Mouse (Mus musculus) urinary bladder, adult 2 months (tissue): ENCODE measurements around the gene Cfap100. TPM values are rescaled to one million over a fixed set of nuclear protein-coding genes. Genes with fewer than 3 reads are reported as not detected.

ENCODE experiments used
- DNase-seq: peaks from one replicate; pipeline ENCODE4 v3.0.0; 2022; ENCODE audit warnings: low spot score
- polyA plus RNA-seq: library from polyadenylated mRNA; depleted of rRNA; stranded (reverse); fragments of >200 nt; gene quantifications from 2 replicates; pipeline ENCODE4 v1.2.3, GENCODE M21; 2012; rRNA removed

Cfap100 gene
- polyA plus RNA-seq, 1 experiment: 2.2 TPM

DNA sequence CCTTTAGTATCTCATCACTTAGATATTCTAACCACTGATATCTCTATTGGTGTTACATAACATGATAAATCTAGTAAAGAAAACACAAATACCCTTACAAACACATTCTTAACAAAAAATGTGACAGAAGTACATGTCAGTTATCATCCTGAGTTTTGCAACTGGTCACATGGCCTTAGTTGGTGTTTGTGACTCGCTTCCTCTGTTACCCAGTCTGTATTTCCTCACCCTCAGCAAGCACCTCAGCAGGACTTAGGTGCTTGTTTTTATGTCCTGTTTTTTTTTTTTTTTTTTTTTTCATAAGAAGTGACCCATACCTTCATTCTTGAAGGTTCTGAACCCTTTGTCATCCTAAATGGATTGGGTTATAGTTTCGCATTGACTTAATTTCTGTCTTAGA is 50.9 kb downstream of the Cfap100 start:
- DNase-seq: no peak

DNA sequence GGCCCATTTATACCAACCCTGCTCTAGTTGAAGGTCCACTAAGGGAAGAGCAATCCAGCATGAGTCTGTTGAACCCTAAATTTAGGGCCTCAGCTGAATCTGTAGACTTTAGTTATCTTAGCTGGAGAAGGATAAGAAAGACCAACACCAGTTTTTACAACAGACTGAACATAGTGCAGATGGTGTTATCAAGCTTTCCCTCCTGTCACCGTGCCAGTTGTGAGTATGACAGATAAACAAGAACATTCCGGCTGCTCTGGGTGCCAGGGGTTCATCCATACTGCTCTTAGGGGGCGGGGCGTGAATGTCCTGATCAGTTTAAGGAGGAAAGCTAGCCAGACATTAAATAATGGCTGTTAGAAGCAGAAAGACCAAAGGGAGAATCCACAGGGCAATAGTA is 54.0 kb downstream of the Cfap100 start:
- DNase-seq: no peak

DNA sequence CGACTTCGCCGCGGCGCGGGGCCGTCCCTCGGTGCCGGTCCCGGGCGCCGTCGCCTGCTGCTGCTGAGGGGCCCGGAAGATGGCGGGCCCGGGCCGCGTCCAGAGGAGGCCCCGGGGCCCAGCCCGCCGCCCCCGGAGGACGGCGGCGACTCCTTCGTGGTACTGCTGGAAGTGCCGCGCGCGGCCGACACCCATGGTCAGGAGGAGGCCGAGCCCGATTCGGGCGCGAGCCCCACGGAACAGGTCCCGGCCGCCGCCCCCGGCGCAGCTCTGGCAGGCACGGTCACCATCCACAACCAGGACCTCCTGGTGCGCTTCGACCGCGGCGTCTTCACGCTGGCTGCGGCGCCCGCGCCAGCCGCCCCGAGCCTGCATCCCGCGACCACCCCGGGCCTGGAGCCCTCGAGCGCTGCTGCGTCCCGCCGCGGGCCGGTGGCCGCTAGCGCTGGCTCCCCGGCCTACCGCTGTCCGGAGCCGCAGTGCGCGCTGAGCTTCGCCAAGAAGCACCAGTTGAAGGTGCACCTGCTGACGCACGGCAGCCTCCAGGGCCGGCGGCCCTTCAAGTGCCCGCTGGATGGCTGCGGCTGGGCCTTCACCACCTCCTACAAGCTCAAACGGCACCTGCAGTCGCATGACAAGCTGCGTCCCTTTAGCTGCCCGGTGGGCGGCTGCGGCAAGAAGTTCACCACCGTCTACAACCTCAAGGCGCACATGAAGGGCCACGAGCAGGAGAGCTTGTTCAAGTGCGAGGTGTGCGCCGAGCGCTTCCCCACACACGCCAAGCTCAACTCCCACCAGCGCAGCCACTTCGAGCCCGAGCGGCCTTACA is 58.7 kb downstream of the Cfap100 start:
- peak; percentile 35 for DNase-seq

DNA sequence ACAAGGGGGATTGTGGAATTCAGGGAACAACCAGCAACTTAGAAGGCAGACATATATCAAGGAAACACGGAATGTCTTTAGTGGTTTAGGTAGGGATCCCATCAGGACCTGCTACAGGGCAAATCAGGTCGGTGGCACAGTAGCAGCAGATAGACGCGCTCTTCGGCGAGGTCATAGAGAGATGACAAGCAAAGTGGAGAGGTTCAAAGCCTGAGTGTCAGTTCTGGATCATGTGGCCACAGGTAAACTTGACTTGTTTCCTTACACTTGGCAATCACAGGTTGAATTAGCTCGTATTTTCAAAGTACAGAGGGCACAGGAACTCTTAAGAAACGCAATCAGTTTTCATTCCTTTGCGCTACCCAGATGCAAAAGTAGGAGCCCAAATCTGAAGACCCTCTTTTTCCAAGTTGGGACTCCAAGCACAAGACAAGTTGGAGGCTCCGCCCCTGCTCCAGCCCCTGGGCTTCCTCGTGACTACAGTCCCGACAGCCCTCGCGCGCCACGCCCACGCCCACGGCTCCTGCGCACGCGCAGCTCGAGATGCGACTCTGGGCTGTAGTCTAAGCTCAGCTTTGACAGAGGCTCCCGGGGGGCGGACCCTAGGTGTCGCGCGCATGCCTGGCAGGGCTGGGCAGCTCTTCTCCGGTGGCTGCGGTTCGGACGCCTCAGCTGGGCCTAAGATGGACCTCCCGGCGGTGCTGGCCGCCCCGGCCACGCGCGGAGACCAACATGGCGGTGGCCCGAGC is 59.4 kb downstream of the Cfap100 start, which contains the start of gene Zxdc:
Zxdc (plus strand) TSS at position 517 of the 749 bp plus-strand sequence.
- DNase-seq: peak; percentile 97

DNA sequence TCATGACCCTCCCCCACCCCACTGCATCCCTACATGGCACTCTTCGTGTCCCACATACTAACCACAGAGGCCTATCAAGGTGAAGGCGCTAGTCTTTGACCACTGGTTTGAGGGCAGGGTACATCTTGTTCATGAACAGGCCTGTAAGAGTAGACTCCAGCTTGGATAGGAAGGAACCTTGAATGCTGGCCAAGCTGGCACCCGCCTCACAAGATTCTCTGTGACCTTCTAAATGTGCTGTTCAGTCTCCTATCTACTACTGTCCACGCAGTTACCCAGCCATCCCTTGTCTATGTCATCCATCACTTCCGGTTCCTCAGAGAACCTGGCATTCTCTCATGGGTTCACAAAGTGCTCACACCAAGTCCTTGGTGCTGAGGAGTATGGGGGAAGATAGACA is 65.3 kb downstream of the Cfap100 start:
- no peak for DNase-seq

DNA sequence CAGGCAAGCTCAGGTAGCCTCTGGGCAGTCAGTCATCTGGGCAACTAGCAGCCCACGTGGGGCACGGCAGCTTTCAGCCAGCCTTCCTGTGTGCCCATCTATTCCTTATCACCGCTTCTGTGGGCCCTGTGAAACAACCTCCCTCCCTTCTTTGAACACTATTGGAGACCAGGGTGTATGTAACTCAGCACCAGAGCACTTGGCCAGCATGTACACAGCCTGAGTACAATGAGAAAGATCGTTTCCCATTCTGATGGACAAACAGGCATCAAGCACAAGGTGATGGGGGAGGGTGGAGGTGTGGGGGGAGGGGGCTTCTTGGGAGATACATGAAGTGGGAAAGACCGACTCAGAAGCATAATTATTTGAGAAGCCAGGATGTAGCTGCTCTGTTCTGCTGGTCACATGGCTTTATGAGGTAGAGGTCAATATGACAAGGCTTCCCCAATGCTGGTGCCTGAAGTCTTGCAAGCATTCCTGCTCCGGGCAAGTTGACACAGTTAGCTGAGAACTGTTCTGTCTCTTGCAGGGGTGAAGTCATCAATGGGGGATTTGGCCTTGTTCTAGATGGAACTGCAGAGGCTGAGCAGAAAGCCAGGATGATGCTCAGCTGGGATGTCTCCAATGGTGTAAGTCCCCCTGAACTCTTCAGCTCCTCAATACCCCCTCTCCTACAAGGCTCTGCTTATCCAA is 67.5 kb downstream of the Cfap100 start:
- no peak for DNase-seq

DNA sequence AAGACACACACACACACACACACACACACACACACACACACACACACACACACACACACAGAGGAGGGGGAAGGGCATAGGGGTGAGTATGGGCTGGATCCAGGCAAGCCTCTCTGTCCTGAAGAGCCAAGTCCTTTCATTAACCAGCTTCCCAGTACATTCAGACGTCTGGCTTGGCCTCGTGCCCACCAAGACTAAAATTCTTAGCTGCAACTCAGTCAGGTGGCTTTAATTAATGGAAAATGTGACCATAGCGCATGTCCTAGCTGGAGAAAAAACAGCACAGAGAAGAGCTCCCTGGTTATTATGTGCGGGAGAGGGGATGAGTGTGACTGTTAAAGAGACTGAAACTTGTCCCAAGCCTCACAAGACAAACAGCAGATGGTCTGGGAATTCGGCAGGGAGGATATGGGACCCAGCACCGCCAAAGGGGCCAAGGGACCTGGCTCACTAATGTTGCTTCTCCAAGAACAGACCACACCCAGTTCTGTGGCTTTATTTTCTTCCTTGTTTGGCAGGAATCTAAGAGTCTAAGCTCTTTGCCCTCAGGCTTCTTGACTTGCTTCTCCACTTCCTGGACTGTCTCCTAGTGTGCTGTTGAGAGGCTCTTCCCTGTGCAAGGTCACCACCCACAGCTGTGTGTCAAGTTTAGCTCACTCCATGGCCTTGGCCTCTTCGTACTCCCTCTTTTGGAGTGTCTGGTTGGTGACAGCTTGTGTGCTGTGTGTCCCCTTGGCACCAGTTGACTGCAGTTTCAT is 68.4 kb downstream of the Cfap100 start:
- no peak for DNase-seq

DNA sequence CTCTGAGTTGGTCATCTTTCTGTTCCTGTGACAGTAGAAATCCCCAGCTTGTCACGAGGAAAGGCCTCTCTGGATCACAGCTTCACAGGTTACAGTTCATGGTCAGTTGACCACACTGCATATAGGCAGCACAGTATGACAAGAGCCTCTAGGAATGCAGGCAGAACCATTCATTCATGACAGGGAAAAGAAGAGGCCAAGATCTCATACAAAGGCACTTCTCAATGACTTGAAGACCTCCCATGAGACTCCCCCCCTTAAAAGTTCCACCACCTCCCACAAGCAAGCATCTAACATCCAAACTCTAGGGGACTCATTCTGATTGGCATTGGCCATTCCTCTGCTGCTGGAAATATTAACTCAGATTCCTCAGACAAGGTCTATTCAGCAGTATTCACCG is 69.2 kb downstream of the Cfap100 start:
- no peak for DNase-seq

DNA sequence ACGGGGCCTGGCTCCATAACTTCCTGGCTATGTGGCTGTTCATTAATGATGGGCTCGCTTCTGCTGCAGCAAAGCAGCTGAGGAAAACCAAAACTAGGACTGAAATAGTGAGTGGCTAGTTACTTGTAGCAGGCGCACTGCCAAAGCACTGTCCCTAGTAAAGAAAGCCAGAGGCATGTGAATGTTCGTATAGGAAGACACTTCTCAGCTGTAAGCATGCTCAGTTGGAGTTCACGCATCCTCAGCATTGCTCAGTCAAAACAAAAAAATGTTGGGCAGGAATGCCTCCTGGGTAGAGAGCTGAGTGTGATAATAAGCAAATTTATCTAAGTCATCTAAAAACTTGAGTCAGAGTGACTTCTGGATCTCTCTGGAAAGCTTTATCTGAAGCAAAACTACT is 70.5 kb downstream of the Cfap100 start:
- DNase-seq: no peak

Other genes starting within 250 kb of the Cfap100 start
- not detected in 2 replicates for gene V1ra8, start 226.0 kb downstream of the Cfap100 start, polyA plus RNA-seq
- 0.10 TPM in 1 of 2 replicates, not detected in the other for gene Vmn1r53, start 204.4 kb downstream of the Cfap100 start, polyA plus RNA-seq
- gene Vmn1r54, start 182.5 kb downstream of the Cfap100 start, polyA plus RNA-seq: not detected in 2 replicates
- not detected in 2 replicates for gene BC048671, start 127.6 kb downstream of the Cfap100 start, polyA plus RNA-seq
- 0.29 and 0.31 TPM in 2 replicates for gene Chst13, start 103.6 kb downstream of the Cfap100 start, polyA plus RNA-seq
- gene Uroc1, start 95.5 kb downstream of the Cfap100 start, polyA plus RNA-seq: 0.21 and 0.23 TPM in 2 replicates
- gene Zxdc, start 59.3 kb downstream of the Cfap100 start, polyA plus RNA-seq: 13.4 and 14.7 TPM in 2 replicates
- 15.5 and 18.5 TPM in 2 replicates for gene Klf15, start 33.8 kb upstream of the Cfap100 start, polyA plus RNA-seq
- 6.2 and 7.2 TPM in 2 replicates for gene Aldh1l1, start 57.6 kb upstream of the Cfap100 start, polyA plus RNA-seq
- 6.9 and 9.0 TPM in 2 replicates for gene Slc41a3, start 175.9 kb upstream of the Cfap100 start, polyA plus RNA-seq